Mouse (Mus musculus): ENCODE results near the gene Gnaz. TPM values are rescaled to one million over a fixed set of nuclear protein-coding genes. Genes with fewer than 3 reads are reported as not detected.

The Gnaz gene
- total and polyA plus RNA-seq, 2 experiments = 0.09 TPM; not detected in 1

- no peak for DNase-seq (ENCODE audit: extremely low read depth, low read depth, low spot score)
- 92% methylated on average over 2 of the region's 2 CpGs for WGBS
- Histone ChIP-seq H3K36me3 (ENCODE audit: control insufficient read depth, insufficient read depth, low read length) (no peaks in the 10 kb centered on the region), H3K4me1 (ENCODE audit: control insufficient read depth, insufficient read depth, low read length) (0 out of 2 replicates have a peak, but pooled peaks cover 2% of the 10 kb centered on the region), H3K9ac (ENCODE audit: low read depth, low read length) (no peak overlapping the region), H3K27me3 (ENCODE audit: control insufficient read depth, insufficient read depth, low read length) (no peaks in the 10 kb centered on the region), H3K27ac (replicated peaks; ENCODE audit: insufficient read depth, low read depth, low read length) (no peak overlapping the region), H3K4me3 (ENCODE audit: insufficient read depth, low read depth, low read length) (no peak overlapping the region), H3K79me2 (ENCODE audit: control insufficient read depth, insufficient read depth, low read length) (no peaks in the 10 kb centered on the region)
- no peak for TF ChIP-seq CTCF (IDR thresholded peaks at IDR 0.05; ENCODE audit: low read depth, low read length)
- no peak for TF ChIP-seq POLR2A (IDR thresholded peaks at IDR 0.05; ENCODE audit: extremely low read depth, insufficient read depth, low read length)
These were observed 2.3 kb downstream of the Gnaz start for GRCm38 (mm10) chr10:74969266-74969665.

GRCm38 (mm10) chr10:74973026-74973425 is 6.0 kb downstream of the Gnaz start:
- TF ChIP-seq POLR2A (IDR thresholded peaks at IDR 0.05; ENCODE audit: extremely low read depth, insufficient read depth, low read length) = no peak
- no peak for TF ChIP-seq CTCF (IDR thresholded peaks at IDR 0.05; ENCODE audit: low read depth, low read length)
- Histone ChIP-seq H3K27me3 (ENCODE audit: control insufficient read depth, insufficient read depth, low read length) (no peaks in the 10 kb centered on the region), H3K9ac (ENCODE audit: low read depth, low read length) (no peak overlapping the region), H3K36me3 (ENCODE audit: control insufficient read depth, insufficient read depth, low read length) (no peaks in the 10 kb centered on the region), H3K4me3 (ENCODE audit: insufficient read depth, low read depth, low read length) (no peak overlapping the region), H3K27ac (replicated peaks; ENCODE audit: insufficient read depth, low read depth, low read length) (no peak overlapping the region), H3K79me2 (ENCODE audit: control insufficient read depth, insufficient read depth, low read length) (no peaks in the 10 kb centered on the region), H3K4me1 (ENCODE audit: control insufficient read depth, insufficient read depth, low read length) (no peaks in the 10 kb centered on the region)
- no peak for DNase-seq (ENCODE audit: extremely low read depth, low read depth, low spot score)
- WGBS = 89% methylated on average over 6 of the region's 6 CpGs

- Histone ChIP-seq H3K27ac (replicated peaks; ENCODE audit: insufficient read depth, low read depth, low read length) (no peak overlapping the region), H3K9ac (ENCODE audit: low read depth, low read length) (no peak overlapping the region), H3K27me3 (ENCODE audit: control insufficient read depth, insufficient read depth, low read length) (no peaks in the 10 kb centered on the region), H3K79me2 (ENCODE audit: control insufficient read depth, insufficient read depth, low read length) (no peaks in the 10 kb centered on the region), H3K4me3 (ENCODE audit: insufficient read depth, low read depth, low read length) (no peak overlapping the region), H3K36me3 (ENCODE audit: control insufficient read depth, insufficient read depth, low read length) (no peaks in the 10 kb centered on the region), H3K4me1 (ENCODE audit: control insufficient read depth, insufficient read depth, low read length) (no peaks in the 10 kb centered on the region)
- WGBS = 66% methylated on average over 7 of the region's 7 CpGs
- DNase-seq (ENCODE audit: extremely low read depth, low read depth, low spot score) = peak; percentile 2
- TF ChIP-seq CTCF (IDR thresholded peaks at IDR 0.05; ENCODE audit: low read depth, low read length) (no peak), POLR2A (IDR thresholded peaks at IDR 0.05; ENCODE audit: extremely low read depth, insufficient read depth, low read length) (no peak)
These were observed 8.6 kb downstream of the Gnaz start for GRCm38 (mm10) chr10:74975626-74976025.

- H3K4me1 ChIP-seq (ENCODE audit: control insufficient read depth, insufficient read depth, low read length) = no peaks in the 10 kb centered on the region
- H3K9ac ChIP-seq (ENCODE audit: low read depth, low read length) = no peak overlapping the region
- 65% methylated on average over 7 of the region's 7 CpGs for WGBS
- no peaks in the 10 kb centered on the region for H3K36me3 ChIP-seq (ENCODE audit: control insufficient read depth, insufficient read depth, low read length)
- H3K79me2 ChIP-seq (ENCODE audit: control insufficient read depth, insufficient read depth, low read length) = no peaks in the 10 kb centered on the region
- no peak overlapping the region for H3K4me3 ChIP-seq (ENCODE audit: insufficient read depth, low read depth, low read length)
- no peak for TF ChIP-seq CTCF (IDR thresholded peaks at IDR 0.05; ENCODE audit: low read depth, low read length)
- no peak for TF ChIP-seq POLR2A (IDR thresholded peaks at IDR 0.05; ENCODE audit: extremely low read depth, insufficient read depth, low read length)
- H3K27ac ChIP-seq (replicated peaks; ENCODE audit: insufficient read depth, low read depth, low read length) = no peak overlapping the region
- no peak for DNase-seq (ENCODE audit: extremely low read depth, low read depth, low spot score)
- no peaks in the 10 kb centered on the region for H3K27me3 ChIP-seq (ENCODE audit: control insufficient read depth, insufficient read depth, low read length)
These were observed 9.5 kb downstream of the Gnaz start for GRCm38 (mm10) chr10:74976429-74976828.

GRCm38 (mm10) chr10:74978056-74978455 is 11.1 kb downstream of the Gnaz start:
- TF ChIP-seq POLR2A (IDR thresholded peaks at IDR 0.05; ENCODE audit: extremely low read depth, insufficient read depth, low read length) (no peak), CTCF (IDR thresholded peaks at IDR 0.05; ENCODE audit: low read depth, low read length) (no peak)
- Histone ChIP-seq H3K4me3 (ENCODE audit: insufficient read depth, low read depth, low read length) (no peak overlapping the region), H3K9ac (ENCODE audit: low read depth, low read length) (no peak overlapping the region), H3K27me3 (ENCODE audit: control insufficient read depth, insufficient read depth, low read length) (no peaks in the 10 kb centered on the region), H3K36me3 (ENCODE audit: control insufficient read depth, insufficient read depth, low read length) (no peaks in the 10 kb centered on the region), H3K4me1 (ENCODE audit: control insufficient read depth, insufficient read depth, low read length) (no peaks in the 10 kb centered on the region), H3K27ac (replicated peaks; ENCODE audit: insufficient read depth, low read depth, low read length) (no peak overlapping the region), H3K79me2 (ENCODE audit: control insufficient read depth, insufficient read depth, low read length) (no peaks in the 10 kb centered on the region)
- WGBS = 86% methylated on average over 4 of the region's 4 CpGs
- no peak for DNase-seq (ENCODE audit: extremely low read depth, low read depth, low spot score)

GRCm38 (mm10) chr10:74981159-74981558 is 14.2 kb downstream of the Gnaz start:
- TF ChIP-seq CTCF (IDR thresholded peaks at IDR 0.05; ENCODE audit: low read depth, low read length) (no peak), POLR2A (IDR thresholded peaks at IDR 0.05; ENCODE audit: extremely low read depth, insufficient read depth, low read length) (no peak)
- DNase-seq (ENCODE audit: extremely low read depth, low read depth, low spot score) = no peak
- WGBS = 84% methylated on average over 12 of the region's 12 CpGs
- no peaks in the 10 kb centered on the region for H3K4me1 ChIP-seq (ENCODE audit: control insufficient read depth, insufficient read depth, low read length)
- no peak overlapping the region for H3K4me3 ChIP-seq (ENCODE audit: insufficient read depth, low read depth, low read length)
- H3K36me3 ChIP-seq (ENCODE audit: control insufficient read depth, insufficient read depth, low read length) = no peaks in the 10 kb centered on the region
- H3K27ac ChIP-seq (replicated peaks; ENCODE audit: insufficient read depth, low read depth, low read length) = no peak overlapping the region
- H3K9ac ChIP-seq (ENCODE audit: low read depth, low read length) = no peak overlapping the region
- H3K79me2 ChIP-seq (ENCODE audit: control insufficient read depth, insufficient read depth, low read length) = no peaks in the 10 kb centered on the region
- no peaks in the 10 kb centered on the region for H3K27me3 ChIP-seq (ENCODE audit: control insufficient read depth, insufficient read depth, low read length)

All from liver, adult 2 months (tissue).